Mouse (Mus musculus): Measurements from ENCODE around the gene Tmem178b. TPM values are rescaled to one million over a fixed set of nuclear protein-coding genes. Genes with fewer than 3 reads are reported as not detected.
A peak's percentile ranks its signal among the peaks of the same experiment; 100 is the strongest.

The Tmem178b gene
- total RNA-seq, 2 experiments from 2014 or later, result 249 to 268 TPM

DNA sequence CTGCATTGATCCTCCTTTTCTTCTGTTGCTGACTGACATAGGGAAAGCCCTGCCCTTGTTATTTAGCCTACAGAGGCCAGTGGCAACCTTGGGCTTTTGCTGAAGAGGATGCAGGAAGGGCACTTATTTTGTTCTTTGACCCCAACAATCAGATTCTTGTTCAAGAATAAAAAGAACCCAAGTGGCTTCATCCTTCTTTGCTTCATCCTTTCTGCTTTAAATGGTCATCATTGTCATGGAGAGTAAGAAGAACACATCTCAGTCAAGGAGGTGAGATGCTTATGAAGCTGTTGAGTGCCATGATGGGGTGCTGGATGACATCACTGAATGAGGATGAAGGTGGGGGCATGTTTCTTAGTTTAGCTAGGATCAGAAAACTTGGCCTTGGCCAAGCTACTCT, 159.8 kb downstream of the Tmem178b start:
- Histone ChIP-seq H3K27ac (no peak overlapping the region), H3K4me3 (no peak overlapping the region)
- intact Hi-C loops (cut with DNase I), result no loop called here
- TF ChIP-seq CTCF (IDR thresholded peaks at IDR 0.05), result no peak
- no peak for DNase-seq (ENCODE audit: extremely low spot score in 1 of 2, low spot score in 2 of 2)

DNA sequence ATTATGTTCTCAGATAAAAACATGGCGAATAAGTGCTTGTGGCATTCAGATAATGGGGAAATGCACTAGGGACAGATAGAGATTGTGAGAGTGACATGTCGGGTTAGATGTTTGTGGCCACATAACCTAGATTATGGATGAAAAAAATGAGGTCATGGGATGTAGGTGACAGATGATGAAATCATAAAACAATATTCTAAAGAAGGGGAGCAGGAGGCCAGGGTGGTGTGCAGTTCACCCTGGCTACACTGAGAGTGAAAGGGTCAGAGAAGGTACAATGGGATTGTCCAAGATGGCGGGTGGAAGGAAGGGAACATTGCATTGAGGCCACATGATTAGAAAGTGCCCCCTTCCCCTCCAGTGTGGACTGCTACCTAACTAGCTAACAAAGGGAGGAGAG, 160.9 kb downstream of the Tmem178b start:
- intact Hi-C loops (cut with DNase I), result no loop called here
- Histone ChIP-seq H3K27ac (no peak overlapping the region), H3K4me3 (no peak overlapping the region)
- no peak for DNase-seq (ENCODE audit: extremely low spot score in 1 of 2, low spot score in 2 of 2)
- no peak for TF ChIP-seq CTCF (IDR thresholded peaks at IDR 0.05)

GRCm38 (mm10) chr6:40048969-40049908, 176.2 kb downstream of the Tmem178b start:
- Histone ChIP-seq H3K27ac (peak overlapping the region; percentile 67), H3K4me3 (no peak overlapping the region)
- peak; percentile 64 for TF ChIP-seq CTCF (IDR thresholded peaks at IDR 0.05)
- intact Hi-C loops (cut with DNase I), result loop anchor here (2.0 kb wide), 1 partner anchor 178 kb away; no protein-coding TSS in a partner anchor
- peak; percentile 59 to 68 for DNase-seq (ENCODE audit: extremely low spot score in 1 of 2, low spot score in 2 of 2)

DNA sequence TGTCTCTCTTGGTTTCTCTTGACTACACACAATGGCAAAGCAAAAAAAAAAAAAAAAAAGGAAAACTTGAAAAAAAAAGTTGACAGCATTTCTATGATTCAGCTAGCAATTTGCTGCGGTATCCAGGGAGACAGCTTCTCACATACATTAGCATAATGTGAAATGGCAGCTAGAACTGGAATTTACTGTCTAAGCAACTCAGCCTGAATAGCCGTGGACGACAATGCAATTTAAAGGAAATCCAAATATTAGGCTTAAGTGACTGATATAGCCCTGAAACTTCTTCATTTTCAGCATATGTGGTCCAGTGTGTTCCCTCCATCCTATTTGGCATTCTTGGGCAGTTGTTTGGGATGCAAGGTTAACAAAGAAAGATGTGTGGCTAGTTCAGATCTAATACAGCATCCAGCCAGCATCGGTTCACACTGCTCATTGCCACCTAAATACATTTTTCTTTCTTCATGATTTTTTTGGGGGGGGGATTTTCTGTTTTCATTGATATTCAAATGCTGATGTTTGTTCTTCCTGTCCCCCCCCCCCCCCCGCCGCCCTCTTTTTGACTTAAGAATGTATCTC, 176.9 kb downstream of the Tmem178b start:
- DNase-seq (ENCODE audit: extremely low spot score in 1 of 2, low spot score in 2 of 2), result peak in 1 of 2 experiments; percentile 6
- no peak overlapping the region for H3K4me3 ChIP-seq
- TF ChIP-seq CTCF (IDR thresholded peaks at IDR 0.05), result no peak
- intact Hi-C loops (cut with DNase I), result loop anchor here (2.0 to 5.0 kb wide), 3 partner anchors 62 to 252 kb away; no protein-coding TSS in a partner anchor
- H3K27ac ChIP-seq, result no peak overlapping the region

DNA sequence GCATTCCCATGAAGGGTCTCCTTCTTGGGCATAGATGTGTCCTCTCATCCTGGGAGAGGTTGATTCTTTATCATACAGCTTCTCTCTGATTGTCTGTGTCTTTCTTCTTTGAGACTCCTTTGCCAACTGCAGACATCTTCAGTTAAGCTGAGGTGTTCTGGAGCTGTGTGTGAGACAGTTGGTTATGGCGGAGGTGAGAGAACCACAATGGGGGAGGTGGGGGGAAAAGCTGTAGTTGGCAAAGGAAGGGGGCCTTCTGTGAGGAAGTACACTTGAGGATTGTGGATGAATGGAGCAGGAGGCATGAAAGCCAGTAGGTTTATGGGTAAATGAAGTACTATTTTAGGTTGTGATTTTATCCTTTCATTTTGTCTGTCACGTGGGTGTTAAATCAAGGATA, 178.6 kb downstream of the Tmem178b start:
- intact Hi-C loops (cut with DNase I), result loop anchor here (5.0 kb wide), 2 partner anchors 61 to 251 kb away; no protein-coding TSS in a partner anchor
- Histone ChIP-seq H3K27ac (no peak overlapping the region), H3K4me3 (no peak overlapping the region)
- peak in 1 of 2 experiments; percentile 9 for DNase-seq (ENCODE audit: extremely low spot score in 1 of 2, low spot score in 2 of 2)
- TF ChIP-seq CTCF (IDR thresholded peaks at IDR 0.05), result no peak

DNA sequence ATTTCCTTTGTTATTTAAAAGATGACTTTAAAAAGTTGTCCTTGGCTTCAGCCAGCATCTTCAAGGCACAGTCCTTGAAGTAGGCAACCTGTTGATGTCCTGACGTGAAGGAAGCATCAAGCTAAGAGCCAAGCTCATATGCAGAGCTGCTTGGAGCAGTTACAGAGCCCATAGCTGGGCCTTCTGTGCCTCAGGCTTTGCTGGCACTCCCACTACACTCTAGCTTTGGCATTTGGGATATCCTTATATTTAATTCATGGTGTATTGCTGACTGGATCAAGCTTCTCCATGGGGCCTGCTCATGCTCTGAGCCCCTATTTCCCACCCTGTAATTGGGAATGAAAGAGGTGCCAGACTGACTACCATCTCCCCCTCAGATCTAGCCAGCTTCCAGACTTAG, 179.5 kb downstream of the Tmem178b start:
- Histone ChIP-seq H3K4me3 (no peak overlapping the region), H3K27ac (no peak overlapping the region)
- peak in 1 of 2 experiments; percentile 5 for DNase-seq (ENCODE audit: extremely low spot score in 1 of 2, low spot score in 2 of 2)
- intact Hi-C loops (cut with DNase I), result loop anchor here (5.0 kb wide), 2 partner anchors 60 to 250 kb away; no protein-coding TSS in a partner anchor
- no peak for TF ChIP-seq CTCF (IDR thresholded peaks at IDR 0.05)

DNA sequence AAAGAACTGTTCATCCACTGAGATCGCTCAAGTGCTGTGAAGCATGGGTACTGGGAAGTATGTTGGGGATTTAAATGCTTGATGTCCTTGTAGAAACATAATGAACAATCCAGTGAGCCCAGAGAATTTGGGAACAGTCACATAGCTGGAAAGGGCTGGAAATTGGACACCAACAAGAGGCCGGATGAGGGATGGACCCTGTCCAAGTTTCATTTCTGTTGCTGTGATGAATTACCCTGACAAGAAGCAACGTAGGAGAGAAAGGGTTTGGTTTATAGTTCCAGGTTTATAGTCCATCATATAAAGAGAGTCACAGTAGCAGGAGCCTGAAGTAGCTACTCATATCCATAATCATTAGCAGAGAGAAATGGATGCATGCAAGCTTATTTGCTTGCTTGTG, 186.4 kb downstream of the Tmem178b start:
- intact Hi-C loops (cut with DNase I), result no loop called here
- Histone ChIP-seq H3K4me3 (no peak overlapping the region), H3K27ac (no peak overlapping the region)
- DNase-seq (ENCODE audit: extremely low spot score in 1 of 2, low spot score in 2 of 2), result peak in 1 of 2 experiments; percentile 6
- no peak for TF ChIP-seq CTCF (IDR thresholded peaks at IDR 0.05)

DNA sequence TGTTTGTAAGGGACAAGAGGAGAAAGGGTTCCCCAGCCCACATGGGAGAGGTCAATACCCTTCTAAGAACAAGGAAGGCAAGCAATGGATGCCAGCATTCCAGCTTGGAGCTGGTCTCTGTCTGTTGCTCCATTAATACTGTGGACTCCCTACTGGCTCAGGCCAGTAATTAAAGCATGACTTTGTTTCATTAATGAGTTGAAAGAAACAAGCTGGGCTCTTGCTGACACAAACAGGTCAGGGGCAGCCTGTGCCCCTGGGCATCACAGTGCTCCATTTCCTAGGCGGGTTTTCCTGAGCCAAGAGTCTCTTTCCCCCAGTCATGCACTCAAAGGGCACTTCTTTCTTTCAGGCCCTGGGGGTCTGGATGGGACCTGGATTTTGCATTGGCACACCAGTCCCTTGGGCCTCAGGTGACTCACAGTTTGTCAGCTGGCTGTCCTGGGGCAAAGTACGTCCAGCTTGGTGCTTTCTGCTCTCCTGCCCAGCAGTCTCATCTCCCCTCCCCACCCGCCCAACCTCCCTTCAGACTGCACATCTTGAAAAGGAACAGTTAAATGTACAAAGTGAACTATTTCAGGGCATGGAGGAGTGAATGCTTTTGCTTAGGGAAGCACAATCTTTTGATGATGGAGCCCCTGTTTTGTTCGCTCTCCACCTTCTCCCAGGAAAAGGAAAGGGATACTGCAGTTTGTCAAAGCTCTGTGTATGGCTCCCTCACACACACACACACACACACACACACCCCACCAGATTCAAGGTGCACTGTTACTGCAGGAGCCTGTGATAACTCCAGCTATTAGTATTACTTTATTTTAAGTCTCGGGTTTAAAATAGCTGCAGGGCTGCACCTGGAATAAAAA, 188.5 kb downstream of the Tmem178b start:
- intact Hi-C loops (cut with DNase I), result no loop called here
- peak in 1 of 2 experiments; percentile 11 for DNase-seq (ENCODE audit: extremely low spot score in 1 of 2, low spot score in 2 of 2)
- TF ChIP-seq CTCF (IDR thresholded peaks at IDR 0.05), result no peak
- no peak overlapping the region for H3K27ac ChIP-seq
- no peak overlapping the region for H3K4me3 ChIP-seq

- H3K27ac ChIP-seq, result 0 out of 2 replicates have a peak overlapping the region, but pooled peaks have one; percentile 8
- peak in 1 of 2 experiments; percentile 13 for DNase-seq (ENCODE audit: extremely low spot score in 1 of 2, low spot score in 2 of 2)
Measured at GRCm38 (mm10) chr6:40062190-40062501, 189.1 kb downstream of the Tmem178b start.

GRCm38 (mm10) chr6:40063438-40063837, 190.4 kb downstream of the Tmem178b start:
- intact Hi-C loops (cut with DNase I), result no loop called here
- no peak for TF ChIP-seq CTCF (IDR thresholded peaks at IDR 0.05)
- Histone ChIP-seq H3K27ac (no peak overlapping the region), H3K4me3 (no peak overlapping the region)
- no peak for DNase-seq (ENCODE audit: extremely low spot score in 1 of 2, low spot score in 2 of 2)

More at GRCm38 (mm10) chr6:40062190-40062501, 189.1 kb downstream of the Tmem178b start:
- H3K4me3 ChIP-seq, result no peak overlapping the region
- TF ChIP-seq CTCF (IDR thresholded peaks at IDR 0.05), result no peak
- intact Hi-C loops (cut with DNase I), result no loop called here

- intact Hi-C loops (cut with DNase I), result no loop called here
- DNase-seq (ENCODE audit: extremely low spot score in 1 of 2, low spot score in 2 of 2), result peak in 1 of 2 experiments; percentile 6
- TF ChIP-seq CTCF (IDR thresholded peaks at IDR 0.05), result no peak
Measured at GRCm38 (mm10) chr6:40063899-40064298, 190.8 kb downstream of the Tmem178b start.

More at GRCm38 (mm10) chr6:40063899-40064298, 190.8 kb downstream of the Tmem178b start:
- no peak overlapping the region for H3K27ac ChIP-seq
- H3K4me3 ChIP-seq, result no peak overlapping the region

All from left cerebral cortex, adult 2 months (tissue).